Mouse (Mus musculus) adrenal gland, adult 2 months (tissue): ENCODE data around the gene Trnt1. TPM values are rescaled to one million over a fixed set of nuclear protein-coding genes. Genes with fewer than 3 reads are reported as not detected.

Experiments used
- DNase-seq: peaks from one replicate; pipeline ENCODE4 v3.0.0; 2021
- long read RNA-seq: library from polyadenylated mRNA; stranded (forward); transcript quantifications from one replicate; pipeline ENCODE4 v2.0.0, GENCODE M21; 2021
- polyA plus RNA-seq: library from polyadenylated mRNA; depleted of rRNA; stranded (reverse); fragments of >200 nt; gene quantifications from 2 replicates; pipeline ENCODE4 v1.2.3, GENCODE M21; 2012; rRNA removed
- total RNA-seq, 2 experiments: library from RNA; stranded (reverse); gene quantifications; 2 replicates each; pipeline ENCODE4 v1.2.3; 2021

Trnt1 gene
- total RNA-seq (10 to 100 TPM; 52.1 to 52.7 TPM), polyA plus RNA-seq (4.9 and 14.0 TPM in 2 replicates)
- long read RNA-seq, transcript Trnt1-203 (9 exons, 1,398 nt): minor isoform, 7 of 39 reads
- long read RNA-seq, transcript Trnt1-201 (9 exons, 2,283 nt): major isoform, 19 of 39 reads
- long read RNA-seq, partial matches to known transcripts: 9 of 39 reads
- long read RNA-seq, other reads (novel, unspliced or antisense): 3 of 39 reads

DNA sequence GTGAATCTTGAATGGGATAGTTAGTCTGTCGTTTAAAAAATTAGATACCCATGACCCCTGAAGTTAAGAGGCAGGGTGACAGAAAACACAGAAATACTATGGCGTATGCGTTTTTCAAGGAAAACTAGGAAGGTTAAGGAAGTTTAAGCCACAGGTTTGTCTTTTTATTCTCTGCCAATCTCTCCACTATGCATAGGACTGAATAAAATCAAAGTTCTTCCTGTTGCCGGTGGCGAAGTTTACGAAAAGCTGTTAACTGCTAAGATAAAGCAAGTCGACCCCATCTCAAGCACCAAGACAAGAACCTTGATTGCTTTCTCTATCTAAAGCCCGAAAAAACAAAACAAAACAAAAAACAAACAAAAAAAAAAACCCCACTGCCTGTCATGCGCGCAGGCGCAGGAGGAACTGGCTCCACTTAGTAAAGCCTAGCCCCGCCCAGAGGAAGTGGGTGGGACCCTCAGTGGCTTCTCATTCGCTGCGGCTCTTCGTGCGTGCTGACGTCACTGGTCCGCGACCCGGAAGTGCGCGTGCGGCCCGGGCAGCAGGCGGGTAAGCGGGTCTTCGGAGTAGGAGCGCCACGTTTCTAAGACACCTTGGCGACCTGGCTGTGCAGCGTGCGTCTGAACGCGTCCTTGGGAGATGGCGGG lies at the start of gene Trnt1:
Gene Trnt1, plus strand, starts transcription at position 481 of the 650 bp plus-strand sequence.
- DNase-seq: peak; percentile 98

DNA sequence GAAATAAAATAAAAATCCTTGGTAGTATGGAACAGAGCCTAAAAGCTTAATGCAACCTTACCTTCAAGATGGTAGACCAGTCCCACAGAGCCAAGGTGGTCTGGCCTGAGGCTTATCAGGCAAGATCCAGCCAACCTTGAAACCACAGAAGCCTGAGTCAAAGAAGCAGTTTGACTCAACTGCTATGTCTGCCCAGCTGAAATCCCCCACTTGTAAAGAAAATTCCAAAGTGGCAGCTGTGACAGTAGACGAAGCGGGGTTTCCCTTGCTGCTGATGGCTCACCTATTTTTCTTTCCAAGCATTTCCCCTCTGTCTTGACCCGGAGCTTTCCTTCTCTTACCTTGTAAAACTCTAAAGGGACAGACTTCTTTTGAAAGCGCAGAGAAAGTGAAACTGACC lies 43.3 kb upstream of the Trnt1 start:
- no peak for DNase-seq

DNA sequence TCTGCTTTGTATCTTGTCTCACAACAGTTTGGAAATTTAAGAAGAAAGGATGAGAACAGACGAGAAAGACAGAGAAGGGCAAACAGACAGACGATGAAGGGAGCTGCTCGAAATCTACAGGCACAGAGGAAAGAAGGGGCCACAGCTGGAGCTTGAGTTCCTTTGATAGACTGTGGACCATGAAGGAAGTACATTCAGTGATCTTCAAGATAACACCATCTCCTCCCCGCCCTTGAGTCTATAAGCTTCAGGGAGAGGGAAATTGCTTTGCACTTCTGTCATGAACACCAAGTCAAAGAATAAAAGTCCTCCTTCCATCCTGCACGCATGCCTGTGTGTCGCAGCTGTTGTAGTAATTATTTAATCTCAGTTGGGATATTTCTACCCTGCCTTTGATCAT lies 42.8 kb upstream of the Trnt1 start:
- no peak for DNase-seq

GRCm38 (mm10) chr6:106727703-106728102 lies 41.2 kb upstream of the Trnt1 start:
- DNase-seq: no peak

- no peak for DNase-seq
Observed at GRCm38 (mm10) chr6:106729682-106730314, 39.1 kb upstream of the Trnt1 start.

DNA sequence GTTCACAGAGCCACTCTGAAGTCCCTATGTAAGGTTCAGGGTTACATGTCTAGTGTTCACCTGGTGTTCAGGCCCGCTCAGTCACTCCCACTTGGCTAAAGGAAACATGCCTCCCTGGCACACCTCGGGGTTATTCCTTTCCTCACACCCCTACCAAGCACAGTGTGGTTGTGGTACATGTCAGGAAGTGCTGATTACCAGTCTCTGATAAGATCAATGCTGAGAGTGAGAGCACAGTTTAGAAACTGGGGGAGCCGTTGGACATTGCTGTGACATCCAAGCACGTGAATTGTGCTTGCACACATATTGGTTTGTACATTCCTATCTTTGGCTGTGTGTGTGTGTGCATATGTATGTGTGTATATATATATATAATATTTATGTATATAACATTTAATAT lies 36.4 kb upstream of the Trnt1 start:
- no peak for DNase-seq

DNA sequence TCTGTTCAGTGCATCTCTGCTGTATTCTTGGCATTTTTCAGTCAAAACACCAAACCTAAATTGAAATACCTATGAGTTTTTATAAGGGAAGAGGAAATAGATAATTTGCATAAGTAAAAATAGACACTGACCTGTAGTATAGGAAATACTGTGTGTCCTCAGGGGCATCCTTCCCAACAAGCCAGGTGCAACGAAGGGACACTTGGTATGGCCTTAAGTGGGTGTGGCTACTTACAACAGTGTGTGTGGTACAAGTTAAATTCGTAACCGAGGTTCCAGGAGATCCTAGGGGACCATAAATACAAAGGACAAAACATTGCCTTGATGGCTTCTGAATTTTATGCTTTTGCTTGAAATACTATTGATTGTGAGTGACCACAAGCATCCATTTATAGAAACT lies 30.7 kb upstream of the Trnt1 start:
- no peak for DNase-seq

DNA sequence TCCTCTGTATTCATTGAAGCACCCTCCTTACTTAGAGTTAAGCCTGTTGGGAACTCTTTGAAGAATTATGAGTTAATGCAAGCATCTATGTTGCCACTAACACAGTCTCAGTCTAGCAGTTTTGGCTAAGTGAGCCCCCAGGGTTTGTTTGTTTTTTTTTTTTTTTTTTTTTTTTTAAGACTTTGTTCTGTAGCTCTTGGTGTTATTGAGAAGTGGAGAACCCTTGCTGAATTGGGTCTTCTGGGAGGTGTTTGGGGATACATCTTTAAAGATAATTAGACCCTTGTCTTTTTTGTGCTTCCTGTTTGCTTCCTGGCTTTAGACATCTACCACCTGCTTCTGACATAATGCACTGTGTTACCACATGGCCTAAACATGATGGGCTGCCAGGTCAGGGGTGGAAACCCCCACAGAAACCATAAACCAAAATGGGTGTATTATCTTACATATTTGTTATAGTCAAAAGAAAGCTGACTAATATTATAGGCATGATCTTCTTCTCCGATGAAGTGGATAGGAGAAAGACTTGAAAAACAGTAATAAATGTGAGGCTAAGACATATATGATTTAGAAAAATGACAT lies 28.6 kb upstream of the Trnt1 start:
- no peak for DNase-seq

DNA sequence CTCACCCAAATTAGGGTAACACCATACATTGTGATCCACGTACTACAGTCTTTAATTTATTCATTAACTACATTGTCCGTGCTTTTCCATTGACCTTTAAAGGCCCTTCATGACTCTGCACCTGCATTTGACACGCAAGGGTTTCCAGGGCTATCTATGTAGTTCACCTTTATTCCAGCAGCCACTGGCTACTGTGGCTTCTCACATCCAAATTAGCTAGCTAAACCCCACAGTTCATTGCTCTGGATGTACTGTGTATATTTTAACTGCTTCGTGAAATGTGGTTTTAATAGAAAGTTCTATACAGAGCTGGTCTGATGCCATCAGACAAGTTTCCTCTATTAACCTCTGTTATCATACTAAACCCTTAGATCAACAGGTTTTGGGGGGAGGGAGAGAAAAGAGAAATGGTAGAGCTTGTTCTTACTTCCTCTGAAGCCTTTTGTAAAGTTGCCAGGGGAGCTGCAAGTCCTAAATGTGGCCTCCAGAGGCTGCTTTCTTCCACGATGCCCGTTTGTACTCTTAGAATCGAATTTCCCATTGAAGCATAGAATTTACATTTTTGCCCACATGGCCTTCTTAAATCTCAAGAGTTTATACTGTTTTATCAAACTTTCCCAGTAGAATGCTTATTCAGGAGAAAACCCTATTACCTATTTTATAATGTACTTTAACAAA lies 25.2 kb upstream of the Trnt1 start:
- no peak for DNase-seq

DNA sequence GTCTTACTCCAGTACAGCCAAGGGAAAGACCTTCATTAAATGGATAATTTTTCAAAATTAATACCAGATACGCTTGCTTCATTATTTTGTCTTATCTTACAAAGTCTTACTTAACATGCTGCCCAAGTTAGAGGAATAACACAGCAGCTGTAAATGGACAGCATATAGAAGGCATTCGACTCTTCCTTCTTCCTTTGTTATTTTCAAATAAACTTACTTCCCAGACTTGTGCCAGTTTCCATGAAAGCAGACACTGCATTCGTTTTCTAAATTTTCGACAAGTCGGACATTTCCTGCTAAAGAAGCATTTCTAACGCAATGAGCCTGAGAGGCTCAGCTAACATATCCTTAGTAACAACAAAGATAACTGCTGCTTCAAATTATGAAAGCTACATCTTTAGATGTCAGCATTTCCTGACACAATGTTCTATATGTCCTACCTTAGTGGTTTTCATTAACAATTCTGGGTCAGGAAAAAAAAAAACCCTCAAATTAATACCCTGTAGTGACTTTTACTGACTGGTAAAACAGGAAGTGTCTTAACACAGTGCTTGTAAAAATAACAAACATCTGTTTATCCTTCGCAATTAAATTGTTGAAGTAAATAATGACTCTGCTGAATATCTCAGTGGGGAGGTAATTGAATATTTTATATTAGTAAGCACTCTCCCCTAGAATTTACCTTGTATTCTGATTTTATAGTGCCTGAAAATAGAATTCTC lies 23.1 kb upstream of the Trnt1 start:
- no peak for DNase-seq

DNA sequence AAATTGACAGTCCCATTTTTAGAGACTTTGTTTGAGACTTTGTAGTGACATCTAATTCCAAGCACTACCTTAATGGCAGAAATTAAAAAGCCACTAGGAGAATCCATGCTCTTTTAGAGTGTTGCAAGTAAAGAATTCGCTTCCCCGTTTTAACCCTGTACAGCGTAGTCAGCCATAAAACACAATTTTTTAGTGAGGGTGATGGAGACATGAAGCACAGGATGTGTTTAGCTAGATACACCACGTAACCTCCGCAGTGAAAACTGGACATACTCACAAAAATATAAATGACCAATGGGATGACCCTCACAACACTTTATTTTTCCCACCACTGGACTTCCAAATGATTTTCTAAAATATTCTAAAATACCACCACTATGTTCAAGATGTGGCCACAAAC lies 21.7 kb upstream of the Trnt1 start:
- no peak for DNase-seq

GRCm38 (mm10) chr6:106747804-106748203 lies 21.1 kb upstream of the Trnt1 start:
- DNase-seq: no peak

DNA sequence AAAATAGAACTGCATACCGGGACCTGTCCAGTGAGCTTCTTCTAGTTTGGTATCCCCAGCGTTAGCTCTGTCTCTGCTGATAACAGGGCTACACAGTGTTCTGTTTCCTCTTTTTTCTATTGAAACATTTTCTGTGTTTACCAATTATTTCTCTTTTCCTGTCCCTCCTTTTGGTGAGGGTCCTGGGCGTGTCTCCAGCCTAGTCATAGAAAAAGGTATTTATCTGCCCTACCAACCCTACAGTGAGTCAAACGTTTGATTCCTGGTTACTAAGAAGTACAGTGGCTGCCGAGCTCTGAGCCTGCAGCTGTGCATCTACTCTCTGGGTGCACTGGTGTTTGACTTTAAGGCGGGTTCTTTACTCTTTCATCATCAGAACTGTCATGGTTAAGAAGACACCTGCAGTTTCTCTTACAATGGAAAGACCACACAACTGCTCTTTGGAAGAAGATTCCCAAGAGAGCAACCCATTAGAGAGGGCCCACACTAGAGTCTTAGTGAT lies 20.0 kb upstream of the Trnt1 start, which contains the start of gene Il5ra:
Gene Il5ra, minus strand, starts transcription at position 151 of the 502 bp plus-strand sequence.
- no peak for DNase-seq

GRCm38 (mm10) chr6:106750291-106750690 lies 18.6 kb upstream of the Trnt1 start:
- no peak for DNase-seq

- DNase-seq: no peak
Observed at GRCm38 (mm10) chr6:106758299-106758698, 10.6 kb upstream of the Trnt1 start.

- no peak for DNase-seq
Observed at GRCm38 (mm10) chr6:106760473-106761218, 8.3 kb upstream of the Trnt1 start.

GRCm38 (mm10) chr6:106761486-106761885 lies 7.4 kb upstream of the Trnt1 start:
- no peak for DNase-seq

- no peak for DNase-seq
Observed at GRCm38 (mm10) chr6:106765892-106766291, 3.0 kb upstream of the Trnt1 start.

- no peak for DNase-seq
Observed at GRCm38 (mm10) chr6:106766774-106767173, 2.1 kb upstream of the Trnt1 start.

DNA sequence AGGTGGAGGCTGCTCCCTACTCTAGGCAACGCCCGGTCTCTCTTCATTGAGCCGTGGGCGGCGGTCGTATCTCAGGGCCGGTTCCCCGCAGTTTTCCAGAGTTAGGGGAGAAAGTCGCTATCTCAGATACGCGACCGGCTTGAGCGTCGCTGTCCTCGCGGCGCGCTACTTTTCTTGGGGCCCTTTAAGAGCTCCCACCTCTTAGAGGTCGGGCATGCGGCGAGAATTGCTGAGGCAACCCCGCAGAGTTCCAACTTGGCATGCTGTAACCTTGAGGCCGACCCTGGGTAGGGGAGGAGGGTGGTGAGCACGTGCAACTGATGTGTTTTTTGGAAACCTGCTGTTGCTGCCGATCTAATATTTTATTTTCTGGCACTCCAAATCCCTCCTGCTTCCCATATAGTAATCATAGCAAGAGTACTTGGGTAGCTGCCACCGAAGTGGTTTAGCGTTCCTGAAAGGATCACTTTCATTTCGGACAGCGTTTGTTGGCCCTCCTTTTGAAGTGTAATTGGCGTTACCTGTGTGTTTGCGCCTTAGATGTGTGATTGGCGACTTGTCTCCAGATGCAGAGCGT lies 458 bp downstream of the Trnt1 start:
- DNase-seq: no peak

GRCm38 (mm10) chr6:106770046-106770445 lies 1.1 kb downstream of the Trnt1 start:
- no peak for DNase-seq
